Mouse (Mus musculus): ENCODE results near the gene Sdccag8. TPM values are rescaled to one million over a fixed set of nuclear protein-coding genes. Genes with fewer than 3 reads are reported as not detected.

Gene Sdccag8
- polyA plus RNA-seq, 1 experiment from 2014 or later = 6.4 TPM

- H3K27ac ChIP-seq (replicated peaks) = no peak overlapping the region
- no peak overlapping the region for H3K4me3 ChIP-seq (ENCODE audit: low read depth, low read length)
- no peak overlapping the region for H3K4me2 ChIP-seq (replicated peaks; ENCODE audit: low read depth)
- H3K4me1 ChIP-seq (replicated peaks; ENCODE audit: control insufficient read depth, insufficient read depth) = no peaks in the 10 kb centered on the region
- no peak for ATAC-seq (ENCODE audit: low FRiP score, low TSS enrichment)
- H3K9ac ChIP-seq (ENCODE audit: low read length) = no peak overlapping the region
- H3K27me3 ChIP-seq (ENCODE audit: control insufficient read depth, insufficient read depth, low read length) = no peaks in the 10 kb centered on the region
- WGBS = 81% methylated on average over 17 of the region's 17 CpGs
- no peaks in the 10 kb centered on the region for H3K9me3 ChIP-seq (ENCODE audit: control insufficient read depth, low read length)
- no peaks in the 10 kb centered on the region; the same call in 1 of the 2 replicates for H3K36me3 ChIP-seq (ENCODE audit: control insufficient read depth, insufficient read depth, low read length)
- DNase-seq (ENCODE audit: low spot score) = no peak
- no peak for TF ChIP-seq EP300 (optimal IDR thresholded peaks at IDR 0.05)
- TF ChIP-seq CTCF (IDR thresholded peaks at IDR 0.05; ENCODE audit: low read depth) = no peak
These were observed 30.9 kb downstream of the Sdccag8 start for GRCm38 (mm10) chr1:176845082-176845977.

- ATAC-seq (ENCODE audit: low FRiP score, low TSS enrichment) (no peak), DNase-seq (ENCODE audit: low spot score) (no peak)
- Histone ChIP-seq H3K27me3 (ENCODE audit: control insufficient read depth, insufficient read depth, low read length) (no peaks in the 10 kb centered on the region), H3K9me3 (ENCODE audit: control insufficient read depth, low read length) (no peaks in the 10 kb centered on the region), H3K27ac (replicated peaks) (no peak overlapping the region), H3K4me3 (ENCODE audit: low read depth, low read length) (no peak overlapping the region), H3K36me3 (ENCODE audit: control insufficient read depth, insufficient read depth, low read length) (no peaks in the 10 kb centered on the region; the same call in 1 of the 2 replicates), H3K4me1 (replicated peaks; ENCODE audit: control insufficient read depth, insufficient read depth) (no peaks in the 10 kb centered on the region), H3K4me2 (replicated peaks; ENCODE audit: low read depth) (no peak overlapping the region), H3K9ac (ENCODE audit: low read length) (no peak overlapping the region)
- 75% methylated on average over 10 of the region's 10 CpGs for WGBS
- TF ChIP-seq CTCF (IDR thresholded peaks at IDR 0.05; ENCODE audit: low read depth) (no peak), EP300 (optimal IDR thresholded peaks at IDR 0.05) (no peak)
These were observed 32.8 kb downstream of the Sdccag8 start for GRCm38 (mm10) chr1:176847118-176847859.

- Histone ChIP-seq H3K9me3 (ENCODE audit: control insufficient read depth, low read length) (no peaks in the 10 kb centered on the region), H3K36me3 (ENCODE audit: control insufficient read depth, insufficient read depth, low read length) (no peaks in the 10 kb centered on the region; the same call in 1 of the 2 replicates), H3K9ac (ENCODE audit: low read length) (no peak overlapping the region), H3K4me1 (replicated peaks; ENCODE audit: control insufficient read depth, insufficient read depth) (no peaks in the 10 kb centered on the region), H3K4me3 (ENCODE audit: low read depth, low read length) (no peak overlapping the region), H3K27ac (replicated peaks) (no peak overlapping the region), H3K4me2 (replicated peaks; ENCODE audit: low read depth) (no peak overlapping the region), H3K27me3 (ENCODE audit: control insufficient read depth, insufficient read depth, low read length) (no peaks in the 10 kb centered on the region)
- 62% methylated on average over 11 of the region's 11 CpGs for WGBS
- ATAC-seq (ENCODE audit: low FRiP score, low TSS enrichment) (no peak), DNase-seq (ENCODE audit: low spot score) (no peak)
- TF ChIP-seq CTCF (IDR thresholded peaks at IDR 0.05; ENCODE audit: low read depth) = no peak
These were observed 34.3 kb downstream of the Sdccag8 start for GRCm38 (mm10) chr1:176848613-176849290.

- Histone ChIP-seq H3K27me3 (ENCODE audit: control insufficient read depth, insufficient read depth, low read length) (no peaks in the 10 kb centered on the region), H3K36me3 (ENCODE audit: control insufficient read depth, insufficient read depth, low read length) (no peaks in the 10 kb centered on the region; the same call in 1 of the 2 replicates), H3K4me1 (replicated peaks; ENCODE audit: control insufficient read depth, insufficient read depth) (no peaks in the 10 kb centered on the region), H3K4me2 (replicated peaks; ENCODE audit: low read depth) (no peak overlapping the region), H3K27ac (replicated peaks) (no peak overlapping the region), H3K9ac (ENCODE audit: low read length) (no peak overlapping the region), H3K9me3 (ENCODE audit: control insufficient read depth, low read length) (no peaks in the 10 kb centered on the region), H3K4me3 (ENCODE audit: low read depth, low read length) (no peak overlapping the region)
- 69% methylated on average over 2 of the region's 2 CpGs for WGBS
- TF ChIP-seq EP300 (optimal IDR thresholded peaks at IDR 0.05) = no peak
- no peak for TF ChIP-seq CTCF (IDR thresholded peaks at IDR 0.05; ENCODE audit: low read depth)
- ATAC-seq (ENCODE audit: low FRiP score, low TSS enrichment) = no peak
- no peak for DNase-seq (ENCODE audit: low spot score)
These were observed 34.9 kb downstream of the Sdccag8 start for GRCm38 (mm10) chr1:176849377-176849776.

- Histone ChIP-seq H3K36me3 (ENCODE audit: control insufficient read depth, insufficient read depth, low read length) (no peaks in the 10 kb centered on the region), H3K4me2 (replicated peaks; ENCODE audit: low read depth) (no peak overlapping the region), H3K27ac (replicated peaks) (no peak overlapping the region), H3K9ac (ENCODE audit: low read length) (no peak overlapping the region), H3K27me3 (ENCODE audit: control insufficient read depth, insufficient read depth, low read length) (no peaks in the 10 kb centered on the region), H3K4me3 (ENCODE audit: low read depth, low read length) (no peak overlapping the region), H3K9me3 (ENCODE audit: control insufficient read depth, low read length) (no peaks in the 10 kb centered on the region), H3K4me1 (replicated peaks; ENCODE audit: control insufficient read depth, insufficient read depth) (no peaks in the 10 kb centered on the region)
- WGBS = 76% methylated on average over 7 of the region's 7 CpGs
- no peak for TF ChIP-seq CTCF (IDR thresholded peaks at IDR 0.05; ENCODE audit: low read depth)
- no peak for TF ChIP-seq EP300 (optimal IDR thresholded peaks at IDR 0.05)
- no peak for DNase-seq (ENCODE audit: low spot score)
- ATAC-seq (ENCODE audit: low FRiP score, low TSS enrichment) = no peak
These were observed 36.9 kb downstream of the Sdccag8 start for GRCm38 (mm10) chr1:176851401-176851800.

Data from stomach, postnatal 0 days (tissue).